Mouse (Mus musculus): ENCODE results near the gene F2.

Gene F2

DNA sequence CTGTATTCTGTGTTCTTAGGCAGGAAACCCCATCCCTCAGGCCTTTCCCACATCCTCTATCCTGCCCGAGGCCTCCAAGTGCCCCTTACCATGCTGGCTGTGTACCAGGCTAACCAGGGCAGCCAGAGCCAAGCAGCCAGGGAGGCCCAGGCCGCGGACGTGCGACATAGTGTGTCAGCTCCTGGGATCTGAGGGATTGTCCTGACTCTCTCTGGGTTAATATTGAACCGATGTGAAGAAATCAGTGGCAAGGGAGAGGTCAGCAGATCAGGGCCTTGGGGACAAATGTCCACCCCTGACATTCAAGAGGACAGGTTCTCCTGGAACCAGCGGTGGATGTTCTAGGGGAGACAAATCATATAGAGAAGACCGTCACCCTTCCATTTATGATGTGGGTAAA is at the start of gene F2:
Gene F2, minus strand, starts transcription at position 186 of the 400 bp plus-strand sequence.
- DNase-seq: no peak

DNA sequence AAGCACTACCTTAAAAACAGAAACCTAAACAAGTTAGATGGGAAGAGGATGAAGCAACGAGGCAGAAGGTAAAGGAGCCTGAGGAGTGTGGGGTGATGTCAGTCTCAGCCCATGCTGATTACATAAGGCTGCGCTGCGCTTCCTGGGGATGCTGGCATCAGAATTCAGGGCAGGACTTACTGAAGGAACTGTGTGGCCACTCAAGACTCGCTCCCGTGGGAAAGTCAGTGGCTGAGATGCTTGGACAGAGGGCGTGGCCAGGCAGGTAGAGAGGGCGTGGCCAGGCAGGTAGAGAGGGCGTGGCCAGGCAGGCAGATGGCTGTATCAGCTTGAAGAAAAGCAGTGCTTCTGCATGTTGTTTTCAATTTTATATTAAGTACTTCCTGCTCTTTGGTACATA is 47.7 kb upstream of the F2 start:
- no peak for DNase-seq

DNA sequence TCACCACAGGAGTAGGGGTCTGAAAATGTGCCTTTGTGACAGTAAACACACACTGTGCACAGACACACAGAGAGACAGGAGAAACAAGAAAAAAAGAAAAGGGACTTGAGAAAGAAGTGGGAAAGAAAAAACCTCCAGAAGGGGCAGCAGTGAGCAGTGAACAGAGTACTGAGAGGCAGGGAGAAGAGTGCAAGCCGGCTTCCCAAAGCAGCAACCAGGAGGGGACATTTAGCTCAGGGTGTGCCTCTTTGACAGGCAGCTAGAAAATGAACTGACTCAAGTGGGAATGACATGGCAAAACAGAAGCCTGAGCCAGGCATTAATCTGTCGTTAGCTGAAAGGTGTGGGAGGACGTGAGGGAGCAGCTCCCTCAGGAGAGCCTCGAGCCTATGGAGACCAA is 46.6 kb upstream of the F2 start:
- DNase-seq: peak; percentile 61

DNA sequence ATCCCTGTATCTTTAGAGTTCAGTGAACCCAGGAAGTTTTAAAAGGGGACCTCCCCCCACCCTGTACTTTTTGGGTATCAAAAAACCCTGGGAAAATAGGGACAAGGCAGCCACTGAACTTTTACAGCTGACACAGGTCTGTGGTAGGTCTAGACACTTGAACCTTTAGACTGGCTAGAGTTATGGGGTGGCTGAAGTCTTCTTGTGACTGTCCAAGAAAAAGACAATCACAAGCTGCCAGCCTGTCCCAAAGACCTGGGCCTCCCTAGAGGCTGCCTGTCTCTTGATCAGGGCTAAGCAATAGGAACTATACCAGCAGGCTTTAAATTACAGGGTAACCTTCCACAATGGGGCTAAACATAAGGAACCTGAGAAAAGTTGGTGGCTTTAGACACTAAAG is 40.7 kb upstream of the F2 start:
- no peak for DNase-seq

DNA sequence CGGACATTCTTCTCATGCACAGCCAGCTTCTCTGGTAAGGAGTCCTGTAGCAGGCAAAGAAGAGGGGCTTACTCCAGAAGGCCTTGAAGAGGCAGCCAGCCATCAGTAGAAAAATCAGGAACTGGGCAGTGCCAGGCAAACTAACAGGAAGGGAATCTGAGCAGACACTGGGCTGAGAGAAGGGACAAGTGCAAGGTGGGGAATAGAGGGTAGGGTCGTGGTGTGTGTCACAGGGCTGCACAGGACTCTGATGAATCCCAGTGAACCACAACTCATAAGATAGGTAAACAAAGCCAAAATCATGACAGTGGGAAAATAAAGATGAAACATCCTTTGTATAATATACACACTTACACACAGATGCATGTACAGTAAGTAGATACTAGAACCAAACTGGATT is 40.2 kb upstream of the F2 start:
- DNase-seq: no peak

DNA sequence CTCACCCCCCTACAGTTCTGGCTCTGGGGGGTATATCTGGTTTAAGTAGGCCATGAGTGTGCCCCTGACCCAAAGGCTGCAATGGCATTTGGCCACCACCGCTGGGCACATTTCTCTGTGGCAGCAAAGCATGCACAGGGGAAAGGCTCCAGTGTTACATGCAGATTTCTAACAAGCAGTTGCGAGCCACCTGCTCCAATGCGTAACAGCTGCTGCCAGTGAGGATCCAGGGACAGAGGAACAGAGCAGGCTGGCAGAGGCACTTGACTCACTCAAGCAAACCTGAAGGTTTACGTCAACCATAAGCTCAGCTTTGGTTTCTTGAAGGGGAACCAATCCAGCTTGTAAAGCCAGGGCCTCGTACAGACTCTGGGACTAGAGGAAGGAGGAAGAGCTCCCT is 38.7 kb upstream of the F2 start:
- peak; percentile 5 for DNase-seq

DNA sequence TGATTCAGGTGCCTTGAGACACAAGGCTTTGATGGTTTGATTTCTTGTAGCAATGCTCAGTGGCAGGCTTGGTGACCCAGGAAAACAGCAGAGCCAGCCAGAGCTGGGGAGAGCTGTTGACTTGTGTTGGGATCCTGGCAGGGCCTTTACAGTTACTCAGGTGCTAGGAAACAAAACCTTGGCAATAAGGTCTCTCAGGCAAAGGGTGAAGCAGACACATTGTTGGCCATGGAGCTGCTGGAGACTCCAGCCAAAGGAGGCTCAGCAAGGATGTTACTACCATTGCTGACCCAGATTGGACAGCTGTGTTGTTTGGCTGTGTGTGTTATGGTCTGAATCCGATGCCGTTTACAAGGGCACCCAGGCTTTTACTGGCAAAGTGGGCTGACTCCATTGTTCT is 37.4 kb upstream of the F2 start:
- DNase-seq: no peak

DNA sequence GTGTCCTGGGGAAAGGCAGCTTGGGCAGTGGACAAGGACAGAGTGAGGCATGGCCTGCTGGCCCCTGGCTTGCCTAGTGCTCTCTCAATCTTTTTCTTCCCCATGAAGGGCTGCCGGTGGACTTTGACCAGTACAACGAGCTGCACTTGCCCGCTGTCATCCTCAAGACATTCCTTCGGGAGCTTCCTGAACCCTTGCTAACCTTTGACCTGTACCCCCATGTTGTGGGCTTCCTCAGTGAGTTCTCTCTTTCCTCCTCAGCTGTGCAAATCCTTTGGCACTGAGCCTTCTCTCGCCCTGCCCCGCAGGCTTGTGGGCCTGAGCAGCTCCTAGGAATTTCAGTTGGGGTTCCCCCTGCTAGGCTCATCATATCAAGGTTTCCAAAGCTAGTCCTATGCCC is 33.8 kb upstream of the F2 start:
- DNase-seq: no peak

DNA sequence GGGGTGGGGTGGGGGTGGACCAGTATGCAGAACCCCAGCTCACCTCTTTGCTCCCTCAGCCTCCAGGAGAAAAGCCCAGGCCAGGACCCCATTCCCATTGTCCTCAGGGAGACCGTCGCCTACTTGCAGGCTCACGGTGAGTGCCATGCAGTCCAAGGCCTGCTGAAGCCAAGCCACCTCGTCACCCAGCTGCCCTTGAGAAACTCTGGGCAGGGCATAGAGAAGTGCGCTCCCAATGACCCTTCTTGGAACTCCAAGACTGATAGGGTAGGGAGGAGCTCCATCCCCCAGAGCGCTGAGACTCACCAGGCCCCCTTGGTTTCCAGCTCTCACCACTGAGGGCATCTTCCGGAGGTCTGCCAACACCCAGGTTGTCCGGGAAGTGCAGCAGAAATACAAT is 33.1 kb upstream of the F2 start:
- DNase-seq: no peak

DNA sequence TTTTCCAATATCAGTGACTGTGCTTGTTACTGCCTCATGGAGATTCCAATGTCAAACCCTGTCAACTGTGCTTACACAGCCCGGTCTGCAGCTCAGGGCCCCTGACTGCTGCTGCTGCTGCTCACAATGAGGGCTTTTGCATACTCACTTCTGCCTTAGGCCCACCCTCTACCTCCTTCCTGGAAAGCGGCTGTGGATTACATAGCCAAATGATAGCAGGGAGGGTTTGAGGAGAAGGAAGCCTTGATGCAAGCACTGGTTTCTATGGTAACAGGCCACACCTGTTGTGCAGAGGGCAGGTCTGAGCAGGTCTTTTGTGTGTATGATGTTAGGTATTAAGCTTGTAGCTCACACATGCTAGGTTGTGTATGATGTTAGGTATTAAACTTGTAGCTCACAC is 31.5 kb upstream of the F2 start:
- no peak for DNase-seq

DNA sequence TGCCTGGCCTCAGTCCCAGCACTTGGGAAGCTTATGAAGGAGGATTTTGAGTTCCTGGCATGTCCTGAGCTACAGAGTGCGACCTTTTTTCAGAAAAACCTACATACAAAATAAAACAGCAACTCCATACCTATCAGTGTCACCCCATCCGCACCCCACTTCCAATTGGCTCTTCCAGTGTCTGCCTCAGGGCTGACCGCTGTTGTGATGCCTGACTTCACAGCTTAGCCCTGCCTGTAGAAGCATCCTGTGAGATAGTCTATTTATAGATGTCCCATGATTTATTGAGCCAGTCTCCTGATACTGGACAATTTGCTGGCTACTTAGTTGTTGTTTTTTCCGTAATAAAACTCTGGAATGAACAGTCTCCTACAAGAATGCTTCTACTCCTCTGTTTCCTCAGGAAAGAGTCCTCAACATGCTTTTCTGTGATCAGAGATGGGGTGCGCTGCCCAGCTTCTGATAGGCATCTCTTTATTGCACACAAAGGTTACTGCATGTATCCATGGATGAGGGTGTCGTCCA is 30.2 kb upstream of the F2 start:
- DNase-seq: no peak

DNA sequence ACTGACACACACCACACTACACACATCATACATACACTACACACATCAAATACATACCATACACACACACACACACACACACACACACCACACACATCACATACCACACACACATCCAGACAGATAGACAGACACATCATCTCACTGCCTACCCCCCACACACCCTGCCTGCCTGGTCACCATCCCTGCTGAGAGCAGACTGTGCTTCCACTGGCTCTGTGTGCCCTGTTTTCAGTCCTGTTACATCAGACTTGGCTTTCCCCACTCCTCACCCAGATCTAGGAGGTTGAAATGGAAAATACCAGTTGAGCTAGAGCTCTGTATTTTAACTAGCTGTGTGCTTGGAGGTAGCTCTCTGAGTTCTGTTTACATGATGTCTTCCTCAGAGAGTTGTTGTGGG is 28.6 kb upstream of the F2 start:
- DNase-seq: no peak

DNA sequence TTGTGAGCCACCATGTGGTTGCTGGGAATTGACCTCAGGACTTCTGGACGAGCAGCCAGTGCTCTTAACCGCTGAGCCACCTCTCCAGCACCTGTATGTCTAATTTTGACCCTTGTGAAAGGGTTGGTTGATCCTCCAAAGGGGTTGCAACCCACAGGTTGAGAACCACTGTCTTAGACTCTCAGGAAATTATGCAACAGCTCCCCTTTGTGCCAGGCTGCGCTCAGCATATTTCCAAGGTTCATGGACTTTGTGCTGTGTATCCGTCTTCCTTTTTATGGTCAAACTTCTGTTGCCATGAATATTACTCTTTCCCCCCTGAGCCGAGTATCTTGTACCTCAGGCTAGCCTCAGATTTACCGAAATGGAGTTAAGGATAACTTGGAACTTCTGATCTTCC is 24.8 kb upstream of the F2 start:
- no peak for DNase-seq

DNA sequence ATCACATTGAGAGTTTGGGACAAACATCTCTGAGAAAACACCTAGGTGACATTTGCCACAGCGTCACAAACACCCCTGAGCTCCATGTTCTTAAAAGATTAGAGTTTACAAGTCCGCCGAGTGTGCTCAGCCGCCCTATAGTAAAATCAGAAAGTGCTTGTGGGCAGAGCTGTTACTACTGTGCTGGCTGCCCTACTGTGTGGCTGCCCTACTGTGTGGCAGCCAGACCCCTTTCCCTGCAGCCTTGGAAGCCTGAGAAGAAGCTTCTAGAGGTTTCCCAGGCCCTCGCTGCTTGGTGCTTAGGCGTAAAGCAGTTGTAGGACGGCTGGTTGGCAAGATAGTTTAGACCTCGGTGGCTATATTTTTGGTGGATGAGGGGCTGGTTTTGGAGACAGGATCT is 23.4 kb upstream of the F2 start:
- DNase-seq: no peak

DNA sequence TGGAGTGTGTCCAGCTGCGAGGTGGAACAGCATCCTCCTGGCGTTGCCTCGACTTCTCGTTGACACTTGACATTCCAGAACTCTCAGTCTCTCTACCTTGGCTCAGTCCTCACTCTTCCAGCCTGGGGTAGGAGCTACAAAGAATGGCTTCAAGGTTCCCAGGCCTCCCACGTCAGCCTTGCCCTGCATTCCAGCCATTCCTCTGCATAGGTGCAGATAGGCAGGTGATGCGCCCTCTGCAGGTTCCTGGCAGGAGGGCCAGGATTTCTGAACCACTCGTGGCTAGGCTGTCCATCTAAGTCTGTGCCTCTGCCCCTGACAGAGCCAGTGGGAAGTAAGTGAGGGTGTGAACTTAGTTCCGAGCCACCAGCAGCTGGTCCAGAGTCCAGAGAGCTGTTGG is 20.6 kb upstream of the F2 start:
- DNase-seq: no peak

DNA sequence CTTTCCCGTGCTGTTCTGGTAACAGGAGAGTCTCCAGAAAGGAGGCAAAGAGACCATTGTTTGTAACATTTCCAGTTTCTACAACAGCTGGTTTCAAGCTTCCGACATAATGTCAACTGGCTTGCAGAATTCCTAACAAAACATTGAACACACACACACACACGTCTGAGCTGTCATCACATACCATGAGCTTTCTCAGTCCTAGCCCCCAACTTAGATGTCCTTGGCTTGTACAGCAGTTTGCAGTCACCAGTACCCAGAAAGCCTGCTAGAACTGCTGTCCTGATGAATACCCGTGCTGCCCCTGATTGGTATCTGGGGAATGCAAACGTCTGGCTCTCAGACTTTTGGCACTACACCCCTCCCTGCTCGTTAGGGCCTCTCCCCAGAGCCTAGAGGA is 19.6 kb upstream of the F2 start:
- DNase-seq: no peak

DNA sequence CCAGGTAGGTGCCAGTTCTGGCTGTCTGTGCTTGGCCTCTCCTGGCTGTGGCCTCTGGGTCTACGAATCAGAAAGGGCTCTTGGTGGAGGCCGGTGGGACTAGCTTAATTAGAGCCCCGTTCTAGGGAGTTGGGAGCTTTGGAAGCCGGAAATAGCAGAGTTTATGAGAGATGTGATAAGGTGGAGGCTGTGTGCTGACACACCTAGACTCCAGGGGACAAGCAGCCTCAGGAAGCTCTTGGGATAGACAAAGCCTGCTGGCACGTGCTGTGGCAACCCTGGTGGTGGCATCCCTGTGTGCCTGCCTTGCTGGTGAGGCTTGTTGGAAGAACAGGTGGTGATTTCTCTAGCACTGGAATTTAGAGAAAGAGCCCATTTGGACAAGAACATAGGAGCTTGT is 19.2 kb upstream of the F2 start:
- no peak for DNase-seq

DNA sequence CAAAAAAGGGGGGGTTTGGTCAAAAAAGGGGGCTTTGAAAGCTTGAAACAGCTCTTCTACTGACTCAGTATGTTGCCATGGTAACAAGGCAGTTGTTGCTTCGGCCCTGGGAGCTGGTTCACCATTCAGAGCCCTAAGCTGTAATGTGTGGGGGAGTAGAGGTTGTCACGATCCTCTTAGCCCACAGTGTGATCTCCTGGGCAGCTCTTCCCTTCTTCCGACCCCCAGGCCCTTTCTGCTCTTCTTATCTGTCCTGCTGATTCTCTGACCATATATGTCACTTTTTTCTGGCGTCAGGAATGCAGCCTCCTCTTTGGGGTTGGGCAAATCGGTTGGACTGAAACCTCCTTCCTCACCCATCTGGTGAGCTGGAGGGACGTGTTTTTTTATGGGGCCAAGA is 16.6 kb upstream of the F2 start:
- peak; percentile 27 for DNase-seq

DNA sequence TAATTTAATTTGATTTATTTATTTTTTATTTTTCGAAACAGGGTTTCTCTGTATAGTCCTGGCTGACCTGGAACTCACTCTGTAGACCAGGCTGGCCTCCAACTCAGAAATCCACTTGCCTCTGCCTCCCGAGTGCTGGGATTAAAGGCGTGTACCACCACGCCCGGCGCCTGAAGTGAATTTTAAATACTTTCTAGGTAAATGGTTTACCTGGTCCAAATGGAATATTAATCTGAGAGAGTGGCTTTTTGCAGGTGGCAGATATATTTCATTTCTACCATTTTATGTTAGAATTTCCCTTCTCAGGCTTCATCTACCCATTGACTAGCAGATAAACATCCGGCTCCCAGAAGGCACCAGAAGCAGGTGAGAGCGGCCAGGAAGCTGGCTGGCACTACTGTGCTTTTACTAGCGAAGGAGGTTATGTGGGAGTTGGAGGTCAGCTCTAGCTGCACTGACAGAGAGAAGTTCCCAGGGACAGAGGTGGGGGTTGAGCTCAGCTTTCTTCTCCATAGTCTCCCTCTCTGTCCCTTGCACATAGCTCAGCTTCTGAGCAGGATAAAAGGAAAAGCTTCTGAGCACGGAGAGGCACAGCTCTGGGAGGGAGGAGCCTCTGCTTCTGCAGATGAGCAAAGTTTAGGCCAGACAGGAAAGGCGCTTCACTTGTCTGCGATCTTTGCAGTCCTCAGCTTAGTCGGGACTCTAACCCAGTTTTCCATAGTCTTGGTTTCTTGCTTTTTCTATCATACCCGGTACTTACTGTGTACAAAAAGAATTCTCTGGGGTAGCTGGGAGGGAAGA is 15.4 kb upstream of the F2 start:
- no peak for DNase-seq

DNA sequence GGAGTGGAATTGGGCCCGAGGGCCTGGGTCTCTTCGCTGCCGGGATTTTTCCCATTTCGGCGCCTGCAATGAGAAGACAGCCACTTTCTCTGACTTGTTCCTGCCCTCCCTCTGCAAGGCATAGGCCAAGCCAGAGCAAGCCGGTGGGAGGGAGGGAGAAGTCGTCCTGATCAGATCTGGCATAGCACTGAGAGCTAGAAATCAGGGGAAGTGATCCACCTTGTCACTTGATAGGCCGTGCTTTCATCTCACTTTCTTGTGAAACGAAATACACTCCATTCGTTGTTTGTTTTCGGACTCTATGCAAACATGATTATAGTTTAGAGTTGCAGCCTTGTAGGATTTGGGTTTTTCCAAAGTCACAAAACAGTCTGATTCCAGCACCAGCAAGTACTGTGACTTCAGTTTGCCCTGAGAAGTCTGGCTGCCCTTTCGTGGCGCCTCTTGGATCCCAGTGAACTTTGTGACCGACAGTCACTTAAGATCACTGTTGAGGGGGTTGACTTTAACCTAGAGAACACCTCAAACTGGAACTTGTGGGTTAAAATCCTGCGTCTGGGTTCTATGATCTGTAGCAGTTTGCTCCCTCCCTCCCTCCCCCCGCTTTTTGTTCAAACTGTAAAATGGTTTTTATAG is 14.3 kb upstream of the F2 start:
- DNase-seq: no peak

DNA sequence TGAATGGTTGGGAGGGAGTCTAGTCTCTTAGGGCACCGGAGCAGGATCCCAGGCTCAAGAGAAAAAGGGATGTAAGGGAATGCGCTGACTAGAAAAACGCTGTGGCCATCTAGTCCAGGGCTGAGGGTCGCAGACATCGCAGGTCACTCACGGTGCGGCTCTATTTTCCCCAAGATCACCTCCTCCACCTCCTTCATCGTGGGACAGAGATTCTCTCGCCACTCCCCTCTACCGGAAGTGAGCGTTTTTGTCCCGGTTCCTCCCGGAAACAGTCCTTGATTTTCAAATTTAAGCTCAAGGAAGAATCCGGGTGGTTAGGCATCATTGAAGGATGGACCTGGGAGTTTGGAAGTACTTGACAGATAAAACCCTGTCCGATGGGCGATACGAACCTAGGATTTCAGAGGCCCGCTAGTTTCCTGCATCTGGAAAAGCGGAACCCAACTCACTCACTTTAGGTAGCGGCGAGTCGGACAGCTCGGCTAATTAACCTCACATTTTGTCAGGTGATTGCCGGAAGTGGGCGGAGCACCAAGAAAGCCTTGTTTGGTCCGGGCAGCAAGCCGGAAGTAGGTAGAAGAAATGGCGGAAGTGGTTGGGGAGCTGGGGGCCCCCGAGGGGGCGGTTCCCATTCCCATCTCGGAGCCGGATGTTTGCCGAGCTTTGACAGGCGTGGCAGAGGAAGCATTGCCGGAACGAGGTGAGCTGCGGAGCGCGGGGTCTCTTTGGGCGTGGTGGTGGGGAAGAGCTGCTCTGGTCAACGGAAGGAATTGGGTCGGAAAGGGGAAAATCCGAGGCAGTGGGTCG is 13.5 kb upstream of the F2 start, which contains the start of the genes Zfp408 and Arhgap1:
Gene Zfp408, minus strand, starts transcription at position 239 of the 807 bp plus-strand sequence.
Gene Arhgap1, plus strand, starts transcription at position 308 of the 807 bp plus-strand sequence.
- DNase-seq: peak; percentile 99

DNA sequence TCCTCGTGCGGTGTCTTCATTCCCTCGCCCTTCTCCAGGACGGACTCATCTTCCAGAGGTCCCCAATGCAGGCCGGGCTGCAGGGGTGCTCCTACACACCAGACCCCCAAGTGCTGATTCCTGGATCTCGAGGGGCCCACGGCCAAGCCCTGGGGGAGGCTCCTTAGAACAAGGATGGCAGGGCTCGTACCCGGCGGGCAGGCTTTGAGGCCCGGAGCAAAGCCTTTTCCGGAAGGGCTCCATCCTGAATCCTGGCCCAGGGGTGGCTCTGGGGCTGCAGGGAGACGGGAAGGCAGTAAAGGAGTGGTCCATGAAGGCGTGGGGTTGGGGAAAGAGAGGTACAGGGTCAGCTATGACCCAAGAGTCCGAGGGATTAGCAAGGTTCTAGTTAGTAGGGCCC is 12.9 kb upstream of the F2 start:
- DNase-seq: no peak

DNA sequence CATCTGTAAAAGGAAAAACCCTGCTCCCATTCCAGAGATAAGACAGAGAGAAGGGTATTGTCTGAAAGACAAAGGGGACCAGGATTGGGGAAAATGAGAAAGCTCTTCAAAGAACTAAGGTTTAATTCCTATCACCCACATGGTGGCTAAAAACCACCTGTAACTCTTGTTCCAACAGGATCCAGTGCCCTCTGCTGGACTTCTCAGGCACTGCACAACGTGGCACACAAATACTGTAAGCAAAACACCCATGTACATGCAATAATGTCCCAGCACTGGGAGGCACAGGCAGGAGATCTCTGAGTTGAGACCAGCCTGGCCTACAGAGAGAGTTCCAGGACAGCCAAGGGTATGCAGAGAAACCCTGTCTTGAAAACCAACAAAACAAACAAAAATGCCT is 10.5 kb upstream of the F2 start:
- DNase-seq: peak; percentile 73

DNA sequence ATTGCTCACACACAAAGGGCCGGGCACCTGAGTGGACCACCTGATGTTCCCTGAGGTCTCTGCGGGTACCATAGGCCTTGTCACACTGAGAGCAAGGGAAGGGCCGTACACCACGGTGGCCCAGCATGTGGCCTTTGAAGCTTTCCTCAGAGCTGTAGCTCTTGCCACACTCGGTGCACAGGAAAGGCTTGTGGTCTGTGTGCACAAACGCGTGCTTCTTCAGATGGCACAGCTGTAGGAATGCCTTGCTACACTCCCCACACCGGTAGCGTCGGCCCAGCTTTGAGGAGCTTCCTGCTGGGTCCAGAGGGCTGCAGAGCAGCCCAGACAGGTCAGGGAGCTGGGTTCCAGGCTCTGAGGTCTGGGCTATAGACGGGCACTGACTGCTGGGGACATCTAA is 9.6 kb upstream of the F2 start:
- no peak for DNase-seq

All from retina, postnatal 1 day (tissue).